Mouse (Mus musculus) cerebellum, adult 11-12 months (tissue): ENCODE results near the gene Gm15737.

ENCODE experiments used
- DNase-seq: peaks from one replicate; pipeline ENCODE4 v3.0.0; 2022

Gm15737 gene

DNA sequence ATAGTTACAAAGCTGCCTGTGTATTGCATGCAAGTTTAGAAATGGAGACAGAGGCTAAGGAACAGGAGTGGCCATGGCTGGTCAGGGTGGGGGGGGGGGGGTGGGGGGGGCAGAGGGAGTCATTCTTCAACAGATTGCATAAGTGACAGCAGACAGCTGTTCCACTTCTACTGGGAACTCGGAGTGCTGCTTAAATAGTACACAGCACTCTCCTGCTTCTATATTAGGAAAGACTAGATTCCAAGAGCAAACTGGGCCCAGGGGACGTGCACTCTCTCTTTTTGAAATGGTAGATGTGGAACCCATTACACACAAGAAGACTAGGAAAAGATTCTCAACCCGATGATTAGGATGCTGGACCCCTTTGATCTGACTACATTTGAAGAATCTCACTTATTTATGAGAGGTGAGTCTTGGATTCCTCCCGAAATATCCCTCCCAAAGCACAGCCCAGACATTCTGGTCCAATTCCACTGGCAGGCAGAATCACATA, at the start of gene Gm15737:
Gm15737 (plus strand) TSS at position 269 of the 493 bp plus-strand sequence.
- DNase-seq = no peak

DNA sequence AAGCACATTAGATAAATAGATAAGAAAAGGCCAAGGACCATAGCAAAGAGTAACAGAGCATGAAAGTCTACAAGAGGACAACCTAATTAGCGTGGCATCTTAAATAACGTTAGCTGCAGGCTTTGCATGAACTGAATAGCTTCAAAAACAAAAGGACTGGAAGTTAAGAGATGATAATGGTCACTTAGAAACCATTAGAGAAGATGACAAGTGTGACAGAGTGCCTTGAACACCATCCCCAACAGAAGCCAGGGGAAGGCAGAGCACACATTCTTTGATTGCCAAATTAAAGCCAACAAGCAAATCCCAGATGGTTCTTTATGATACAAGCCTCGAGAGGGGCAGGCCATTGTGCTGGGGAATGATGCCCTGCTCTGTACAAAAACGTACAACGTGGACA, 47.6 kb upstream of the Gm15737 start:
- no peak for DNase-seq

DNA sequence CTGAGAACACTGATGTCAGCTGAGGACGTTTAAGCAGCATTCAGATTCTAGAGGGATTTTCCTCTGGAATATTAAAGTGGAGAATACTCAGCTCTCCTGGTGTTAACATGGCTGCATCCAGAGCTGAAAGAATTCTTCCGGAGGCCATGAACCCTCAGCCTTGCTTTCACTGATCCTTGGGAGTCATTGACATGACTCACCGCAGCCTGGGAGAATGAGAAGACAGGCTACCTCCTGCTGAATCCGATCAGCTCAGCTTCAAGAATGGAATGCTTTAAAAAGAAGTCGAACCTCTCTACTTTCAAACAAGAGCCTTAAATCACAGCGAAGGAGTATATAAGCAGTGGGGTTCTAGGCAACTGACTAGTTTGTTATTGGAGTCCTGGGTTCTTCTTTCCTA, 47.2 kb upstream of the Gm15737 start:
- DNase-seq = no peak

DNA sequence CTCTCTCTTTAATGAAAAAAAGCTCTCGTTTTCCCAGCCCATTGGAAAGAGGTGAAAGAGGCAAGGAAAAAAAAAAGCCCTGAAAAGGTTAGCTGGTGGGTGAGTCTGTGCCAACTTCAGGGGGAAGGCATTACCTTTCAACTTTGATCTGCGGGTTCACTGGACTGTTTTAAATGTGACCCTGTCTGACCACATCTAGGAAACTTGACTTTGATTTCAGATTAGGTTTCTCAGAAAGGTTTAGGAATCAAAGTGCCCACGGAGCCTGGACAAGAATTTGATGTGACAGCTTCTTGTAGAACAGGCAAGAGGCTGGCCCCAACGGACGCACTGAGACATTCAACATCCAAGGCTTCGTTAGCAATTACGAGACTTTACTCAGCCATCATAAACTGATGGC, 45.2 kb upstream of the Gm15737 start:
- DNase-seq = no peak

DNA sequence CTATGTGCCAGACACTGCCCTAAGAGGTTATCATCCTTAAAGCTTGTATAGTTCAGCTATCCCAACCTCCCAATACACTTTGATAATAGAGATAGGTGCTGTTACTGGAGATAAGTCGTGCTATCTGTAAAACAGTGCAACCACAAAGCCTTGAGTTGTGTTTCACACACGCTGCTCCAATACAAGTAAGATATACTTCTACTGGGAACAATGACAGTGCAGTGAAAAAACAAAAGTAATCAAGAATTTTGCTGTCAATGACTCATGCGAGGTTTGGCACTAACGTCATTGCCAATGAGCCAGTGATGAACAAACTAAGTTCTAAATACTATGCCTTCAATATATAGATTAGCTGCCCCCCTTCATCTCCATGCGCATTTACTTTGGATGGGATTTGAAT, 42.6 kb upstream of the Gm15737 start:
- DNase-seq = no peak

DNA sequence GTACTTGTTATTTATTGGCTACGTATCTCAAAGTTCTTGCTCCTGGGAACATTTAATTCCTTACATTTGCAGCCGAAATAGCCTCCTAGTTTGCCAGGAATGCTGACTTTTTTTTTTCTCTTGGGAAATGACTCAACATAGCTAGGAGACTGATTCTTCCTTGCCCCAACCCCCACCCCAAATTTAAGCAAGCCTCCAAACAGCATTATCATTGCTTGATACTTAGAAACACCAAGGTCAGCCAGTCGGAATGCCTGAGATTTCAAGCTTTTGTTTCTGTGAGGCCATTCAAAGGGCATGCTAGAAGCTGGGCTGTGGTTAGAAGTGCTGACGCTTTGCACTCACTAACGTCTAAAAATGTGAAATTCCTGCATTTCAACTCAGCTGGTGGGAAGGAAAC, 41.8 kb upstream of the Gm15737 start:
- no peak for DNase-seq

DNA sequence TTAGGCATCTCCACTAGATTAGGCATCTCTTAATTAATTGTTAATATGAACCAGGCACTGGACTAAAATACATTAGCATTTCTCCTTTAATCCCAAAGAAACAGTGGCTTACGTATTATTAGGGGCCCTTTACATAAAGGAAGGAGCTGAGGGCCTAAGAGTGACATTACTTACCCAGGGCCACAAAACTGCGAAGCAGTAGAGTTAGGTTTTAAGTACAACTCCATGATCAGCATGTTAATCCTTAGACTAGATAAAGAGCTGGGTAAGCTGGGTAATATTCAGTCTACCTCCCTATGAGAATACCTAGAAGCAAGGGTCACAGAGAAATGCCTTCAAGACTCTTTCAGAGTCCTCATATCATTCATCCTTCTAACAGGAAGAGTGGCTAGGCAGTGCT, 40.0 kb upstream of the Gm15737 start:
- DNase-seq = no peak

DNA sequence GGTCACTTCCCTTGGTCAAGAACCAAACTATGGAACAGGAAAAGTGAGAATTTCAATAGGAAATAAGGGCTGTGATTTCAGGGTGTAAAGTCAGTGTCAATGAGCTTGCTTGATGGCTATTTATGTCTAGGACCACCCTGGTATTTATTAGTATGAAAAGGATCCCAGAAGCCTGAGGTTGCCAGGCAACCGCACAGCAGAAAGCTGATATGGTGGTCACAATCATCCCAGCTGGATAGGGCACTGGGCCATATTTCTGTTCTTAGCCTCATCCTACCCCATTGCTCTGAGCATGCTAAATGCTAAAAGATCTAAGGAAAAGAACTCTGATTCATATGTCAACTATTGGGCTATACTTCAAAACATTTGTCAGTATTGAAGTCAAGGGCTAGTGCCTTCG, 38.1 kb upstream of the Gm15737 start:
- no peak for DNase-seq

DNA sequence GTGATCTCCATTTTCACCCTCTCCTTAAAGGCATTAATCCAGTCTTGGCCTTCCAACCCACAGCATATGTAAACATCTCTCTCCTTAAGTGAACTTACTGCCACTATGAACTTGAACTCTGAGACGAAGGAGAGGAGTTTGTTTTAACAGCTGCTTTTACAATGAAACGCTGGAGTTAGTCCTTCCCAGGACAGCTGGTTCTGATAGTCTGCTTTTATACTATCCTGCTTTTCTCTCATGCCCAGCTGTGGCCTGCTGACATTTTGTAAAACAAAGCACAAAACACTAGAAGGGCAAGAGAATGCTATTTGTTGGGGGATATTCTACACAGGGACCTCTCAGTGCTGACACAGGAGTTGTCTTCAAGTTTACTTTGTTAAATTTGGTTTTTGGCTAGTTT, 27.2 kb upstream of the Gm15737 start:
- DNase-seq = no peak

DNA sequence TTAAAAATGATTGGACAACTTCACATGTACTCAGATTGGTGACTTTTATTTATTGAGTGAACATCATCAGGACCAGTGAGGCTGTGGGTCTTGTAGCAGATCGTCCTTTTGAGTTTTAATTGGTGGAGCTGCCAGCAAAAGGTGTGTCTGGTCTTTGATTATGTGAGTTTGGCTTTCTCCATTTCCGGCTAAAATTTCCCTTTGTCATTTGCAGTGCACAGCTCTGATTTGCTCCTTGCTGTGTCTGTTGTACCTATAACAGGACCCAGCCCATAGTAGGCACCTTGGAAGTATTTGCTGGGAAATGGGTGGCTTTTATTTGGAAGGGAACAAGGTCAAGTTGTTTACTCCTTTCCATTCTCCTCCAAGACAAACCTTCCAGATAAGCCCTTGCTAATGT, 25.7 kb upstream of the Gm15737 start:
- no peak for DNase-seq

DNA sequence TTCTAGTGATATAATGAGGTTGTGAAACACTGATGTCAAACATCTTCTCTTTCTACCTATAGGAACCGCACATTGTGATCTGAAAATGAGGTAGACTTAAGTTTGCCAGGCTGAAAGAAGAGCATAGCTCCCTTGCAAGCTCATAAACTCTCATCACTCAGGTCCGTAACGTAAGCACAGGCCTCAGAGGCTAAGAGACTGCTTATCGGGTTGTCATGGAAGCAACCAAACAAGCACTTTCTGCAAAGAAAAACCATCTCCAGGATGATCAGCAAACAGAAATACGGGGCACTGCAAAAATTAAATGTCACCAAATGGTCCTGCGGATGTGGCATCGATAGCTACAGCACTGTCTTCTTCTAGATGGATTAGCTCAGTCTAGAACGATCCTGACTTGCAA, 23.3 kb upstream of the Gm15737 start:
- no peak for DNase-seq

DNA sequence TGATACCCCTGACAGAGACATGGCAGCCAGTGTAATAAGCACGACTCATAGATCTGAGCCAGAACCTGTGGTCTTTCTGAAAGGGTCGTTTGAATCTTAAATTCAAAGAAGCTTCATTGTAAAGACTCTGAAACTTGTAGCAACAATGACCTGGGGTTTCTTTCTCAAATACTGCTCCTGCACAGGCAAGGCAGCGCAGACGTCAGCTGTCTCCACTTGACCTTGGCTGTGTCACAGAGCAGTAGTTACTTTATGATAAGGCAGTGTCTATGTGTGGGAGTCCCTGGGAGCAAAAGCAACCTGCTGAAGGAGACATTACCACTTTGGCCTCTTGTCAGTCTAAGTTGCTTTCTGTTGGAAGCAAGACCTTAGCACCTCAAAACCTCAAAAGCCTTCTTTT, 22.5 kb upstream of the Gm15737 start:
- DNase-seq = no peak

DNA sequence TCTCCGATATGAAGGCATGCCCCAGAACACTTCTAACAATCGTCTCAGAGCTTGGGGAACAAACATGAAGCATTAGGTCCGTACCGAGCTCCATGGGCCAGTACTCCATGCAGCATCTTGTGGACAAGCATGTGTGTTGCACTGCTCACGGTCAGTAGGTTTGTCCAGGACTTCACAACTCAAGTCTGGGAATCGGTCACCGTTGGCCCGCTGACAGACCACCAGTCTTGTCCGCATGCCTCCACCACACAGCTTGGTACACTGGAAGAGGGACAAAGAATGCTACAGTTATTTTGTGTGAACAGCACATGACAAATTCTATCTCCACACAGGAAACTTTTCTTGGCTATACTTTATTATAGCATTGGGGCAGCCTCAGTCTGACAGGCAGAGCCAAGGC, 19.9 kb upstream of the Gm15737 start:
- DNase-seq = no peak

DNA sequence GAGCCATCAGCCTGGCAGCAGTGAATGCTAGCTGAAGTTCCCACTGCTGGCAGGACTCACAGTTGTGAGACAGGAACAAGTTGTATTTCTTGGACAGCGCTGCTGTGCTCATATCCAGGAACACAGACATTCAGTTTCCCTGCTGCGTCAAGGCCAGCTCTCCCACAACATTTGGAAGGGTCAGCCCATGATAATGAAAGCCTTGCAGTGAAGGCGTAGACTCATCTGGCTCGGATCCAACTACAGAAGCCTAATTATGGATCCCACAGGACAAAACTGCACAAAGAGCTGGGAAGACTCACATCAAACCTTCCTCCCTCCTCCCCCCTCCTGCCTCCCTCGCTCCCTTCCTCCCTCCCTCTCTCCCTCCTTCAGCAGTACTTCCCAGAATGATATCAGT, 18.9 kb upstream of the Gm15737 start:
- peak; percentile 27 for DNase-seq

DNA sequence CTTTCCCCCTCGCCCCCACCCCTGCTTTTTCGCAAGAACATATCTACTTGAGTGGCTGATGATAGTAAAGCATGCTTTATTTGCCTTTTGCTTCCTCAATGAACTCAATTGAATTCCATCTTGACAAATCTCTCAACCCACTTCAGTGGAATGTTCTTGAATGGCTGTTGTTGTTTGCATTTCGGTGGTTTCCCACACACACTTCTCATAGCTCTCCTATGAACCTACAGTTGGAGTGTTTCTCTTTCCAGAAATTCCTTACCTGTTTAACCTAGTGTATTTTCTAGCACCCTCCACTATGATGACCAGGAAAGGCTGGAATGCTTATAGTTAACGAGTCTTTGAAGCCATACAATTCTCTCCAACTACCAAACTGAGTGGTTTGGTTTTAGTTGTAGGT, 14.3 kb upstream of the Gm15737 start:
- DNase-seq = no peak

DNA sequence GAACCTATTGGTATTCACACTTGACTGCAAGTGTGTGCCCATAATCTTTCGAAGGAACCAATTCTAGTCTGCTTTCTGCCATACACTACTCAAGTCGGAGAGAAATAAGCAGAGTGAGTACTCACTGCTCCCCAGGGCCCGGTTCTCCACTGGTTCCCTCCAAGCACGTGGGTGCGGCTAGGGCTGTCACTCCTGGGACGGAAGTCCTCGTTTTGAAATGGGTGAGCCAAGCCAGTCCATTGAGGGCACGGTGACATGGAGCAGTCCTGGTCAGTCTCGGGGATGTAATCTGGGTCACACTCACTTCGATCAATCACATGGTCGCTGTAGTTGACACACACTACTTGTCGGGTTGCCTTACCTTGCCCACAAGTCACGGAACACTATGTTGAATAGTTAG, 11.4 kb upstream of the Gm15737 start:
- DNase-seq = no peak

DNA sequence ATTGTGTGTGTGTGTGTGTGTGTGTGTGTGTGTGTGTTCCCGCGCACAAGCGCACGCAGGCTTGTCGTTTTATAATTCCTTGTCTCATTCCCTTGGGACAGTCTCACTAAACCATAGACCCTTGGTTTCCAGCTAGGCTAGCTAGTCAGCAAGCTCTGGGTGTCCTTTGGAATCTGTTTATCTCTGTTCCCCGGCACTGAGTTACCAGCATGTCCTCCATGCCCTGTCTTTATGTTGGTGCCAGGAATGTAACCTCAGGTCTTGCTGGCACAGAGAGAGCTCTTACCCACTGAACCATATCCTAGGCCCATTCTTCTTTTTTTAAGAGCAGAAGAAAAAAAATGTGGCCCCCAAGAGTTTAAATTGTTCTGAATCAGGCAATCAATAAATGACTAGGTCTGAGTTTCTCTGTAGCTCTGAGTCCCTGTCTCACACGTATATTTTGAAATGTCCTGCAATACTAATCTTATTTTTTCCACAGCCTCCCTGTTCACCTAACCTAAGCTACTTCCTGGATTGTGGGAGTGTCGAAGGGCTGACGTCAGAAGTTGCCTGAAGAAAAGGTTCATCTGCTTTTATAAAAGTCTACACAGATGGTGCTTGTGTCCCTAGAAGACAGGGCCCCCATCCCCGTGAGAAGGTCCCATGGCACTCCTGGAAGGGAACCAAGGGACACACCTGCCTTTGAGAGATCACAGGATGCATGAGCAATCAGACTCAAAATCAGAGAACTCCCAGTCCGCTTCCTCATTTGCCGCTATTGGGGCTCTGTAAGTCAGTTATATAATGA, 10.2 kb upstream of the Gm15737 start:
- DNase-seq = no peak

DNA sequence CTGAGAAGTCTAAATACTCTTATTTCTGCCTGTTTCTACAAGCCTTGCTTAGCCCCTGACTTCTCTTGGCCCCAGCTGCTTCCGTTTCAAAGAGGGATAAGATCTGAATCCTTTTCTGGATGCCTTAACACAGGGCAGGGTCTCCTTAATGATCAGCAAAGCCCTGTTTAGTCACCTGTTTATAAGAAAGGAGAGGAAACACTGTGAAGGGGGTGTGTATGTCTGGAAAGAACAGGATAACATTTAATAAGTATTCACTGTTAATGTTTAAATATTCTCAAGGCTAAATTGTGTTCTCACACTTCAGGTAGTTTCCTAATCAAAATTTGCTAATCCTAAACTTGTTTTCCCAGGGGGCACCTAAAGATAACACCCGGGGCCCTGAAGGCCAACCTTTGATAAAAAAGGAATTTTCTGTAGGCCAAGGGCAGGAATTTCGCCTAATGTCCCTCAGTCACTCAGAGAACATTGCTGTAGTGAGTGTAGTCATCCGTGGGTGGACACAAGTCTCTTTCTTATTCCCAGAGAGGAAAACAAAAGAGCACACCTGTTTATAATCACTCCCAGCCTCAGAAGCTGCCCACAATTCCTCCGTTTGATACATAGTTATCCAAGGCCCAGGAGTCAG, 8.8 kb upstream of the Gm15737 start:
- no peak for DNase-seq

DNA sequence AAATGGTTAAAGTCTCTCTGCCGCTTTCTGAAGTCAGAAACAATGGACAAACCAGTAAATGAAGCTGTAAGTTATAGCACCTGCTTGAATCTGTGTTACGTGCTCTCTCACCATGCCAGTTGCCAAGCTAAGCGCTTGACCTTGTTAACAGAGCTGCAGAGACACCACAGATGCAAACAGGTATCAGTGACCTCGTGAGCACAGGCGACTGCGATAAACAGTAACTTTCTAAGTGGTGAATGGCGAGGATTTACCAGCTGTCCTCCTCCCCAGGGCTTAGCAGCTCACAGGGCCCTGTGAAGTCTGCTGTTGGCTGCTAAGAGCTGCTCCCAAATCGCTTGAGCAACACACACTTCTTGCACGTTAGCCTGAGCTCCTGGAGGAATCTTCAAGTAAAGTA, 6.6 kb upstream of the Gm15737 start:
- no peak for DNase-seq

DNA sequence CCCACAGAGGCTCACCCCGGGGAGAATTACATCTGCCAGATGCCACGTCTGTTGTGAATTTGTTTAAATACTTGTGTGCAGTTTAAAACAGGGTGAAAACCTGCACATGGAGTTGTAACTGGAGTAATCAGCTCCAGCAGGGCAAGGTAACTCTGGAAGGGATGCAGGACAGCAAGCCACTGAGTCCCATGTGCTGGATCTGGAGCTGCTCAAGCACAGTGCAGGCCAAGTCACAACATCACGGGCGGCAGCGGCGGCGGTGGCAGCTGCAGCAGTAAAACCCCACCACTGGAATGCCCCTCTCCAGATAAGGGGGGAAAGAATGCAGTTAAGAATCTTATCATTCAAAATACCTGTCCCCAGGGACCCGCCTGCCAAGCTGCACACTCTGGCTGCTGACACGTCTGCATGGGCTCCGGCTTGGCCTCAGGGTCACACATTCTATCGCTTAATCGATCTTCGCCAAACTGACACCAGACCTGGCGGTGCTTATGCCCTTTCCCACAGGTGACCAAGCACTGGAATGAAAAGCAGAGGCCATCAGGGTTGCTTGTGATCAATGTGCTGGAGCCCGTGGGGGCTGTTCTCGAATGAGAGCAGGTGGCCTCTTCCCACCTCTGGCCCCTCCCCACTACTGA, 544 bp downstream of the Gm15737 start:
- DNase-seq = no peak

DNA sequence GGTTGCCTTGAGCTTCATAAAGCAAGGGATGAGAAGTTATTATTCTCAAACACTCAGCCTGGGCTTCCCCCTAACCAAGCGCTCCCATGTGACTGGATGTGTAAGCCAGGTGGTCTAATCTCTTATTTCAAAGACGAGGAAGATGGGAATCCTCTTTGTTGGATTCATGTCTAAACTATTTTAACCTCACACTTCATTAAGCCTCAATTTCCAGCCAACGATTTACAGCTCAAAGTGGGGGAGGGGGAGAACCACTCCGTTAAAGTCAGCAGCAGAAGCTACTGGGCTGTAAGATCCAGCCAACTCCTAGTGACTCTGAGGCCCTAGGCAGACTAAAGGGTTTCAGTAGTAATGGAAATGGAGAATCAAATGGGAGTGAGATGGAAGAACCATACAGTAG, 2.7 kb downstream of the Gm15737 start:
- no peak for DNase-seq

DNA sequence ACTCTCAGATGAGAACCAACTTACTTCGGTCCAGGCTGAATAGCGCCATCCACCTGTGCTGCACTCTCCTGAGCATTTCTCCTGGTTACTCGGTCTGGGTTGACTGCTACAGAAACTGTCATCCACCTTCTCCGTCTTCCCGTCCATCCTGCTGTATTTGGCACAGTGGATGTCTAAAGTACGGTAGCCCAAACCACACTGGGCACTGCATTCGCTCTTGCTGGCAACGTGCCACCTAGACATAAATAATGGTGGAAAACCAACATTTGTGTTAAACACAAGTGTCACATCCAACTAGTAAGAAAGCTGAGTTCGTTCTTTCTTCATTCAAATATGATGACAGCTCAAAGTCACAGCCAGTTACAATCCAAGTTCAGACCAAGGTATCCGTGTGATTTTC, 3.6 kb downstream of the Gm15737 start:
- no peak for DNase-seq

DNA sequence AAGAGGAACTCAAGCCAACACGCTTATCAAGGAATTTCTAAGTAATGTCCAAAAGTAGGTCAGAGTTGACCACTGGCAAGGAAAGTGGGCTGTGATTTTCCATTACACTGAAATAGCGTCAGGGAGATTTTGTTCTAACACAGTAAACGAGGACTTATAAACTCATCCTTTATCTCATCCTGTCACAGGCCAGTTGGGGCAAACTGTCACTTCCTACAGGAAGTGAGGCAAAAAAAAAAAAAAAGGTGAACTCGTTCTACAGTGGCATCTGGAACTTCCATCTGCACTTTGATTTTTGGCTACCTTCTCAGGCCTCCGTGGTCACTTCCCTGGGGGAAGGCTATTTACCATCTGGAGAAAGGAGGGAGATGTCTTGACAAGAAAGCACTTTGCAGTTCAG, 5.7 kb downstream of the Gm15737 start:
- peak; percentile 6 for DNase-seq

DNA sequence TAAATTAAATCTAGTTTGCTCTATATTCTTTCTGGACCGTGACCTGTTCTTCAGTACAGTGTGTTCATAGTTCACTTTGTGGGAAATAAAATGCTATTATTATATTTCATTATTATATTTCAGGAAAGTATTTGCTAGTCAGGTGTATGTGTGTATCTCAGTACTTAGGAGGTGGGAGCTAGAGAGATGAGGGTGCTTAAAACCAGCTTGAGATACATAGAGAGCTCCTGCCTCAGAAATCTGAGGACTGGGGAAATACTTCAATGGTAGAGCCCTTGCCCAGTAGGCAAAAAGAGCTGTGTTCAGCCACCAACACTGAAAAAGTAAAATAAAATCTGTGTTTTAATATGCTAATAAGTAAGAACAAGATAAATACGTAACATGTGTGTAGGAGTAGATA, 6.2 kb downstream of the Gm15737 start:
- no peak for DNase-seq
